11 mouse cellular contexts compared by ENCODE assay signal in genomic region chr11:17192151-17192844, GRCm38 (mm10). TPM values are rescaled to one million over a fixed set of nuclear protein-coding genes. Genes with fewer than 3 reads are reported as not detected.
DNase-seq lines count a peak whose midpoint lies in the region; ATAC-seq and TF ChIP-seq lines count a peak whose summit lies in the region.
"Had no signal": no experiment of that assay in that cellular context is flagged by ENCODE, and none has a peak within 500 bp of the region (broad histone marks: within the 10 kb centered on the region; RNA-seq: fewer than 3 reads in every experiment).

No protein-coding gene starts in this region.

- no peak overlapping the region for H3K4me3 ChIP-seq in kidney, adult 2 months (ENCODE audit: insufficient read depth, low read depth, low read length)
- no peak overlapping the region for H3K4me3 ChIP-seq in E14TG2a.4 (replicated peaks; ENCODE audit: low read length)
- H3K4me3 ChIP-seq in intestine, embryonic 15.5 days (replicated peaks): no peak overlapping the region
- no peak overlapping the region for H3K4me3 ChIP-seq in forebrain, embryonic 12.5 days (replicated peaks)
- H3K4me3 ChIP-seq: embryonic facial prominence, embryonic 13.5 days; hindbrain, embryonic 13.5 days had no signal

- H3K4me2 ChIP-seq in intestine, embryonic 15.5 days (replicated peaks): no peak overlapping the region
- no peak overlapping the region for H3K4me2 ChIP-seq in forebrain, embryonic 12.5 days
- H3K4me2 ChIP-seq: embryonic facial prominence, embryonic 13.5 days; hindbrain, embryonic 13.5 days had no signal

- no peaks in the 10 kb centered on the region; the same call in 1 of the 2 replicates for H3K4me1 ChIP-seq in kidney, adult 2 months (ENCODE audit: control insufficient read depth, insufficient read depth, low read length)
- H3K4me1 ChIP-seq in E14TG2a.4 (replicated peaks; ENCODE audit: low read depth, low read length): peaks cover 19% of the 10 kb centered on the region
- H3K4me1 ChIP-seq in intestine, embryonic 15.5 days (replicated peaks): no peaks in the 10 kb centered on the region
- peaks cover 14% of the 10 kb centered on the region for H3K4me1 ChIP-seq in forebrain, embryonic 12.5 days
- H3K4me1 ChIP-seq: embryonic facial prominence, embryonic 13.5 days; hindbrain, embryonic 13.5 days had no signal

- no peak for TF ChIP-seq POLR2A in kidney, adult 2 months (IDR thresholded peaks at IDR 0.05; ENCODE audit: low read depth, low read length)

- H3K9me3 ChIP-seq in E14TG2a.4 (ENCODE audit: low read length): no peaks in the 10 kb centered on the region
- H3K9me3 ChIP-seq in intestine, embryonic 15.5 days: no peaks in the 10 kb centered on the region
- no peaks in the 10 kb centered on the region for H3K9me3 ChIP-seq in forebrain, embryonic 12.5 days
- H3K9me3 ChIP-seq: embryonic facial prominence, embryonic 13.5 days; hindbrain, embryonic 13.5 days had no signal

- no peak overlapping the region for H3K9ac ChIP-seq in intestine, embryonic 15.5 days
- H3K9ac ChIP-seq in forebrain, embryonic 12.5 days: no peak overlapping the region
- H3K9ac ChIP-seq: embryonic facial prominence, embryonic 13.5 days; hindbrain, embryonic 13.5 days; liver, embryonic 14.5 days had no signal

- peak; percentile 65; the same call in 1 of the 2 replicates for ATAC-seq in intestine, embryonic 15.5 days
- ATAC-seq in monocyte, adult 5-6 weeks (replicated peaks; ENCODE audit: insufficient number of reproducible peaks, low FRiP score, low TSS enrichment, poor library complexity, severe bottlenecking): 0 out of 2 replicates have a peak, but pooled peaks have one; percentile 40
- no peak for ATAC-seq in forebrain, embryonic 12.5 days (ENCODE audit: low FRiP score)

- peak; percentile 41; the same call in 1 of the 2 replicates for TF ChIP-seq CTCF in kidney, adult 2 months (conservative IDR thresholded peaks at IDR 0.05; ENCODE audit: insufficient read depth, insufficient read length, low read depth, low read length)
- 0 out of 2 replicates have a peak, but pooled peaks have one; percentile 9 for TF ChIP-seq CTCF in E14TG2a.4 (conservative IDR thresholded peaks at IDR 0.05; ENCODE audit: low read length)

- H3K36me3 ChIP-seq in kidney, adult 2 months (ENCODE audit: control insufficient read depth, insufficient read depth, low read length): peaks cover 1% of the 10 kb centered on the region
- peaks cover 53% of the 10 kb centered on the region for H3K36me3 ChIP-seq in E14TG2a.4 (ENCODE audit: insufficient read depth, low read length)
- H3K36me3 ChIP-seq in intestine, embryonic 15.5 days: peaks cover 13% of the 10 kb centered on the region; the same call in 1 of the 2 replicates
- peaks cover 32% of the 10 kb centered on the region for H3K36me3 ChIP-seq in forebrain, embryonic 12.5 days (replicated peaks)

- WGBS in kidney, adult 2 months: 70% methylated on average over 9 of the region's 9 CpGs
- 83% methylated on average over 9 of the region's 9 CpGs for WGBS in intestine, embryonic 15.5 days
- 47% methylated on average over 9 of the region's 9 CpGs for WGBS in forebrain, embryonic 12.5 days

- peak; percentile 48 for DNase-seq in kidney, adult 2 months
- DNase-seq in kidney, postnatal 10 days: no peak
- no peak for DNase-seq in ovary, postnatal 10 days (ENCODE audit: low spot score)
- DNase-seq in right cerebral cortex, postnatal 25 days: no peak

- H3K27me3 ChIP-seq in kidney, adult 2 months (replicated peaks; ENCODE audit: control insufficient read depth, insufficient read depth, low read length): no peaks in the 10 kb centered on the region
- no peaks in the 10 kb centered on the region for H3K27me3 ChIP-seq in E14TG2a.4 (ENCODE audit: insufficient read depth, low read length)
- H3K27me3 ChIP-seq in intestine, embryonic 15.5 days (replicated peaks): no peaks in the 10 kb centered on the region
- H3K27me3 ChIP-seq in forebrain, embryonic 12.5 days: no peaks in the 10 kb centered on the region
- H3K27me3 ChIP-seq: embryonic facial prominence, embryonic 13.5 days; hindbrain, embryonic 13.5 days had no signal

- no peak overlapping the region for H3K27ac ChIP-seq in kidney, adult 2 months (ENCODE audit: insufficient read depth, low read depth, low read length)
- H3K27ac ChIP-seq in intestine, embryonic 15.5 days: no peak overlapping the region
- no peak overlapping the region for H3K27ac ChIP-seq in forebrain, embryonic 12.5 days
- H3K27ac ChIP-seq: embryonic facial prominence, embryonic 13.5 days; hindbrain, embryonic 13.5 days; liver, embryonic 14.5 days had no signal

RNA-seq across cellular contexts. Expression of gene Wdr92, which starts 10.4 kb away (rescaled TPM):
- polyA plus RNA-seq in kidney, adult 2 months (2012; rRNA removed): 6.3 and 8.1 TPM in 2 replicates
- 24.7 and 27.2 TPM in 2 replicates for polyA plus RNA-seq in intestine, embryonic 15.5 days (2015; fragmentation: Nextera tagmentation; extraction: Ambion mirVana)
- 4.7 to 20.4 TPM (median 6.3 TPM) in 3 replicates for total RNA-seq in monocyte, adult 5-6 weeks (2017)
- 21.9 and 22.3 TPM in 2 replicates for polyA plus RNA-seq in forebrain, embryonic 12.5 days (2016; fragmentation: Nextera tagmentation; extraction: Ambion mirVana)

RNA-seq across cellular contexts. Expression of gene Pno1, which starts 19.1 kb away (rescaled TPM):
- 5.4 and 7.0 TPM in 2 replicates for polyA plus RNA-seq in kidney, adult 2 months (2012; rRNA removed)
- 80.1 and 89.9 TPM in 2 replicates for polyA plus RNA-seq in intestine, embryonic 15.5 days (2015; fragmentation: Nextera tagmentation; extraction: Ambion mirVana)
- total RNA-seq in monocyte, adult 5-6 weeks (2017): 39.8 to 46.5 TPM (median 44.2 TPM) in 3 replicates
- polyA plus RNA-seq in forebrain, embryonic 12.5 days (2016; fragmentation: Nextera tagmentation; extraction: Ambion mirVana): 68.3 and 73.2 TPM in 2 replicates

RNA-seq across cellular contexts. Expression of gene Ppp3r1, which starts 33.2 kb away (rescaled TPM):
- polyA plus RNA-seq in kidney, adult 2 months (2012; rRNA removed): 30.9 and 36.5 TPM in 2 replicates
- polyA plus RNA-seq in intestine, embryonic 15.5 days (2015; fragmentation: Nextera tagmentation; extraction: Ambion mirVana): 100 and 111 TPM in 2 replicates
- 103 to 132 TPM (median 125 TPM) in 3 replicates for total RNA-seq in monocyte, adult 5-6 weeks (2017)
- 113 and 117 TPM in 2 replicates for polyA plus RNA-seq in forebrain, embryonic 12.5 days (2016; fragmentation: Nextera tagmentation; extraction: Ambion mirVana)
